9 mouse cellular contexts compared by ENCODE assay signal in the genomic region with DNA sequence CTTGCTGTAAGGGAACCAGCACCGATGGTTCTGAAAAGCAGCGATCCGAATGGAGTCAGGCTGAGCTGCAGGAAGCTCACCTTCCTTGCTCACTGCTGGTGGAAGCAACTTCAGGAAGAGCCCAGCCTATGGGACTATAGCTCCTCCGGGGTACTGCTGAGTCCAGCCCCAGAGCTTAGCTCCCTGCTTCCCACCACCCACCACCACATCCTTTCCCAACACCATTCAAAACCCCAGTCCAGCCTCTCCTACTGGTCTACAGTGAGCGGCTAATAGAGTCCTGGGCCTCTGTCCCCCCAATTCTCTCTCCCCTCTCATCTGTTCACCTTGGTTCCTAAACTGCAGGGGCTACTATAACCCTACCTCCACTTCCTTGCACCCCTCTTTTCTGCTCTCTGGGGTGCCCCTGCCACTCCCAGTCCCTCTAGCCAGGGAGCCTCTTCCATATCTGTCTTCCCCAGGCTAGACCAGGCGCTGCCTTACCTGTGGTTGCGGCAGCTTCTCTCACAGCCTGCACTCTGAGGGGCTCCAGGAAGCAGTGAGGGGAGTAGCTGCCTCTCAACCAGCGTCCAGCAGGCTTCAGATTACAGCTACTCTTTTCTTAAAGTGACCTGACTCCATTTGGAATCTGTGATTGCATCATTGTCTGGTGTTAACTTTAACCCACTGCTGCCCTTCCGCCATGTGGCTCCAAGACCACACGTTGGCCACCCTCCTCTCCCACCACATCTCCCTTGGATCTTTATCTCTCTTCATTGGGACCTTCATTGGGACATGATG. TPM values are rescaled to one million over a fixed set of nuclear protein-coding genes. Genes with fewer than 3 reads are reported as not detected.
DNase-seq lines count a peak whose midpoint lies in the region; ATAC-seq lines count a peak whose summit lies in the region.
"Had no signal": no experiment of that assay in that cellular context is flagged by ENCODE, and none has a peak within 500 bp of the region (broad histone marks: within the 10 kb centered on the region; RNA-seq: fewer than 3 reads in every experiment).

A gene (minus strand): TSS at position 689 of the 780 bp plus-strand sequence.

- H3K9me3 ChIP-seq in hindbrain, embryonic 12.5 days (replicated peaks): no peaks in the 10 kb centered on the region
- H3K9me3 ChIP-seq in liver, embryonic 16.5 days (replicated peaks; ENCODE audit: control insufficient read depth, low read length): no peaks in the 10 kb centered on the region
- H3K9me3 ChIP-seq: megakaryocyte, embryonic 14.5 days had no signal

- H3K36me3 ChIP-seq in hindbrain, embryonic 12.5 days: no peaks in the 10 kb centered on the region
- no peaks in the 10 kb centered on the region for H3K36me3 ChIP-seq in liver, embryonic 16.5 days (ENCODE audit: control insufficient read depth, insufficient read depth)

- peak within 1 kb of the TSS; percentile 18; the same call in 1 of the 2 replicates for H3K27ac ChIP-seq in hindbrain, embryonic 12.5 days
- peak within 1 kb of the TSS; percentile 64; the same call in 1 of the 2 replicates for H3K27ac ChIP-seq in liver, embryonic 16.5 days (ENCODE audit: low read length)

- peaks cover 15% of the 10 kb centered on the region for H3K4me1 ChIP-seq in hindbrain, embryonic 12.5 days
- H3K4me1 ChIP-seq in liver, embryonic 16.5 days (ENCODE audit: control insufficient read depth, low read depth, low read length): no peaks in the 10 kb centered on the region; the same call in 1 of the 2 replicates

- peak within 1 kb of the TSS; percentile 30 for H3K4me3 ChIP-seq in hindbrain, embryonic 12.5 days
- peak within 1 kb of the TSS; percentile 52 for H3K4me3 ChIP-seq in liver, embryonic 16.5 days (ENCODE audit: low read depth, low read length)
- H3K4me3 ChIP-seq: megakaryocyte, embryonic 14.5 days had no signal

- H3K4me2 ChIP-seq in hindbrain, embryonic 12.5 days (replicated peaks): peak within 1 kb of the TSS; percentile 42
- peak within 1 kb of the TSS; percentile 25 for H3K4me2 ChIP-seq in liver, embryonic 16.5 days (ENCODE audit: low read depth, low read length)

- no peaks in the 10 kb centered on the region; the same call in 1 of the 2 replicates for H3K27me3 ChIP-seq in hindbrain, embryonic 12.5 days
- no peaks in the 10 kb centered on the region for H3K27me3 ChIP-seq in liver, embryonic 16.5 days (ENCODE audit: control insufficient read depth, insufficient read depth, low read depth, low read length)

- H3K9ac ChIP-seq in hindbrain, embryonic 12.5 days: peak within 1 kb of the TSS; percentile 40
- peak within 1 kb of the TSS; percentile 30 for H3K9ac ChIP-seq in liver, embryonic 16.5 days (ENCODE audit: low read depth, low read length)

- WGBS in hindbrain, embryonic 12.5 days: 36% methylated on average over 10 of the region's 10 CpGs
- WGBS in liver, embryonic 16.5 days (ENCODE audit: insufficient replicate concordance): 27% methylated on average over 10 of the region's 10 CpGs

- ATAC-seq in hindbrain, embryonic 12.5 days (ENCODE audit: low FRiP score): no peak
- ATAC-seq in liver, embryonic 16.5 days (ENCODE audit: low read depth): peak; percentile 46

- no peak for DNase-seq in frontal cortex, adult 2 months (ENCODE audit: extremely low spot score in 1 of 2, low spot score in 1 of 2)
- DNase-seq in frontal cortex, postnatal 36 days (ENCODE audit: low spot score in 2 of 2): no peak
- no peak for DNase-seq in adrenal gland, adult 8-10 months
- DNase-seq in forelimb bud, embryonic 11.5 days (ENCODE audit: low read depth, low spot score): peak; percentile 54
- DNase-seq in spleen, postnatal 36 days (ENCODE audit: low spot score in 2 of 2): no peak
- no peak for DNase-seq in spleen, adult 12 weeks (ENCODE audit: low spot score)

RNA-seq across cellular contexts. Expression of the gene that starts here (rescaled TPM):
- polyA plus RNA-seq in frontal cortex, adult 2 months (2012; rRNA removed): 33.0 and 33.1 TPM in 2 replicates
- total RNA-seq in adrenal gland, adult 8-10 months (2022): 10 to 100 TPM in 3 of 4 experiments, 1 to 10 TPM in 1; 9.0 to 31.5 (median 14.5) TPM
- 111 and 121 TPM in 2 replicates for polyA plus RNA-seq in hindbrain, embryonic 12.5 days (2016; fragmentation: Nextera tagmentation; extraction: Ambion mirVana)
- 363 and 402 TPM in 2 replicates for polyA plus RNA-seq in liver, embryonic 16.5 days (2015; fragmentation: Nextera tagmentation; extraction: Ambion mirVana)
